Mouse (Mus musculus): ENCODE measurements around the gene Arhgef10l.

DNA sequence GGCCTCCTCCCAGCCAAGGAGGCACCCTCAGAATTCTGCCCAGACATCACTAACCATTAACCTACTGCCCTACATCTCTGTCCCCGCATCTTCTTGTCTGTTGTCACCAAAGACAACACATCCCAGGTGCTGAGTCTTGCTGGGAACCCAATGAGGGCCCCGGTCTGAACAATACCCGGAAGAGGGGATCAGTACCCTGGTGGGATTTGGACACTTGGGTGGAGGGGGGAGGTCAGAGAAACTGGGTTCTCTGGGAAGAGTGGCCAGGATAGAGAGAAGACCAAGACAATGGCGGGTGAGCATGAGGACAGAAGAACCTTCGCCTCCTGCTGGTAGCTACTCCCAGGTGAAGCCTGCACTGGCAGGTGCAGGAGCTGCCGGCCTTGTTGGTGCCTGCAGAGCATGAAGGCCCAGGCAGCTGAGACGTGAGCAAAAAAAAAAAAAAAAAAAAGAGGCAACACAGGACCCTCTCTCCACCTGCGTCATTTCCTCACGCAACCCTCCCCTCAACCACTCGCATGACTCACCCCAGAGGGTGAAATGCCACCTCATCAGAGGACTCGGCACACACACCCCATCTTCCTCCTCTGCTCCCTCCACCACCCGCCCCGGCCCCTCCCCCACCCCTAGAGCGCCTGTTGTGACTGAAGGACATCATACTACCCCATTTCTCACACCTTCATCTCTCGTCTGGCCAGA, 83.3 kb downstream of the Arhgef10l start:
- TF ChIP-seq CTCF (IDR thresholded peaks at IDR 0.05; ENCODE audit: borderline replicate concordance, control insufficient read depth, extremely low read depth, insufficient read depth, low read length, poor library complexity) = no peak
- no peak for TF ChIP-seq POLR2A (IDR thresholded peaks at IDR 0.05; ENCODE audit: control insufficient read depth, extremely low read depth, insufficient read depth, low read length, poor library complexity)

All from thymus, adult 2 months (tissue).